Mouse (Mus musculus) liver, embryonic 15.5 days (tissue): Measurements from ENCODE around the gene Kdm4a. TPM values are rescaled to one million over a fixed set of nuclear protein-coding genes. Genes with fewer than 3 reads are reported as not detected.

Experiments used
- ATAC-seq: fragments of 200-750 bp; cut with Nextera tagmentation; 2 replicates; pipeline ENCODE4 v1.8.0; 2017; ENCODE audit warnings: moderate number of reproducible peaks, mild to moderate bottlenecking, moderate library complexity; ENCODE audit not compliant: insufficient read depth
- H3K27ac ChIP-seq: fragments of 300-500 bp; sonication (generic); replicated peaks from 2 replicates; pipeline ENCODE4 v1.5.1; 2015; ENCODE audit warnings: mild to moderate bottlenecking, inconsistent platforms
- H3K27me3 ChIP-seq: fragments of 300-500 bp; sonication (generic); 2 replicates; pipeline ENCODE4 v1.6.1; 2015; ENCODE audit warnings: mild to moderate bottlenecking, inconsistent platforms
- H3K36me3 ChIP-seq: fragments of 300-500 bp; sonication (generic); replicated peaks from 2 replicates; pipeline ENCODE4 v1.6.1; 2015; ENCODE audit warnings: moderate library complexity, mild to moderate bottlenecking, inconsistent platforms
- H3K4me1 ChIP-seq: fragments of 300-500 bp; sonication (generic); replicated peaks from 2 replicates; pipeline ENCODE4 v1.6.1; 2015; ENCODE audit warnings: inconsistent platforms
- H3K4me2 ChIP-seq: fragments of 300-500 bp; sonication (generic); 2 replicates; pipeline ENCODE4 v1.6.1; 2015; ENCODE audit warnings: moderate library complexity, mild to moderate bottlenecking, inconsistent platforms
- H3K4me3 ChIP-seq: fragments of 300-500 bp; sonication (generic); replicated peaks from 2 replicates; pipeline ENCODE4 v1.5.1; 2015; ENCODE audit warnings: mild to moderate bottlenecking, inconsistent platforms
- H3K9ac ChIP-seq: fragments of 300-500 bp; sonication (generic); 2 replicates; pipeline ENCODE4 v1.6.1; 2015; ENCODE audit warnings: moderate library complexity, mild to moderate bottlenecking, inconsistent platforms
- H3K9me3 ChIP-seq: fragments of 300-500 bp; sonication (generic); replicated peaks from 2 replicates; pipeline ENCODE4 v1.6.1; 2016; ENCODE audit warnings: inconsistent platforms
- WGBS: fragments of 180-500 bp; shearing (Covaris S2); methylation state at CpG from one replicate; pipeline ENCODE4 v1.1.7; 2015; ENCODE audit warnings: mixed read lengths; ENCODE audit not compliant: insufficient replicate concordance; 5-methylcytosine and 5-hydroxymethylcytosine counted together
- microRNA-seq: library from miRNA; unstranded; fragments of <30 nt; microRNA quantifications from one replicate; pipeline ENCODE4, GENCODE M21; 2016
- polyA plus RNA-seq: library from polyadenylated mRNA; unstranded; fragments of >200 nt; fragmentation: Nextera tagmentation; extraction: Ambion mirVana; gene quantifications from 2 replicates; pipeline ENCODE4 v1.2.1, GENCODE M21; 2015

Gene Kdm4a
- polyA plus RNA-seq, 1 experiment from 2014 or later: 9.0 TPM

GRCm38 (mm10) chr4:118089939-118090338 lies 89.9 kb downstream of the Kdm4a start:
- Histone ChIP-seq H3K27ac (no peak overlapping the region), H3K4me3 (no peak overlapping the region), H3K27me3 (no peaks in the 10 kb centered on the region), H3K36me3 (0 out of 2 replicates have a peak, but pooled peaks cover 4% of the 10 kb centered on the region), H3K4me2 (no peak overlapping the region), H3K9ac (no peak overlapping the region), H3K4me1 (peaks cover 13% of the 10 kb centered on the region), H3K9me3 (no peaks in the 10 kb centered on the region)
- WGBS: 30% methylated on average over 9 of the region's 9 CpGs
- ATAC-seq: no peak

- Histone ChIP-seq H3K4me3 (no peak overlapping the region), H3K36me3 (no peaks in the 10 kb centered on the region), H3K9ac (no peak overlapping the region), H3K4me2 (no peak overlapping the region), H3K9me3 (no peaks in the 10 kb centered on the region), H3K4me1 (peaks cover 13% of the 10 kb centered on the region), H3K27me3 (no peaks in the 10 kb centered on the region), H3K27ac (no peak overlapping the region)
- WGBS: 52% methylated on average over 2 of the region's 2 CpGs
- ATAC-seq: no peak
Observed at GRCm38 (mm10) chr4:118088771-118089170, 91.1 kb downstream of the Kdm4a start.

Small RNAs within 50 kb of the gene (microRNA-seq; reads per million reads assigned to microRNA genes)
- gene Mir7226: 1.8 reads per million

Other genes with a start within 250 kb of the Kdm4a start
- gene St3gal3, start 45.1 kb downstream of the Kdm4a start, polyA plus RNA-seq: 2.0 and 2.2 TPM in 2 replicates
- 9.8 and 12.7 TPM in 2 replicates for gene Ptprf, start 111.4 kb upstream of the Kdm4a start, polyA plus RNA-seq
- 2.4 and 2.5 TPM in 2 replicates for gene Szt2, start 229.2 kb upstream of the Kdm4a start, polyA plus RNA-seq
- gene Med8, start 229.3 kb upstream of the Kdm4a start, polyA plus RNA-seq: 65.5 and 73.5 TPM in 2 replicates
- 83.4 and 93.5 TPM in 2 replicates for gene Elovl1, start 248.1 kb upstream of the Kdm4a start, polyA plus RNA-seq